Mouse (Mus musculus): ENCODE results near the gene Npepps.
"Not testable (repeated sequence)": the region's sequence is repeated elsewhere in the genome, so short reads cannot be mapped to it uniquely, and the experiment has no call there.

Gene Npepps

GRCm38 (mm10) chr11:97280216-97280861 lies at the start of gene Npepps:
Gene Npepps (minus strand): TSS chr11:97280638.
- DNase-seq (ENCODE audit: low read depth, low spot score): peak; percentile 85

DNA sequence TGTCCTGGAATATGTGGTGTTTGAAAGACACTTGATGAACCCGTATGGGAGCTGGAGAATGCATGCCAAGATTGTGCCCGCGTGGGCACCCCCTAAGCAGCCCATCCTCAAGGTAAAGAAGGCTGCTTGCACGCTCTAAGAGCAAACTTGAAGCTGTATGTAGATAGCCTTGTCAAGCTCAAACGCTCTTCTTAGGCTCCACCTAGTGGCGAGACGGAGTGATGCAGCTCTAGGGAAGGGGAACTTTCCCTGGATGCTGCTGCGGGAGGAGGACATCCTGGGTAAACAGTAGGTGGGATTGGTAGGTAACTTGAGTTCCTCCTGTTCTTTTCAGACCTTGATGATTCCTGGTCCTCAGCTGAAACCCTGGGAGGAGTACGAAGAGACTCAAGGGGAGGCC lies 47.7 kb upstream of the Npepps start:
- peak; percentile 53 for DNase-seq (ENCODE audit: low read depth, low spot score)

DNA sequence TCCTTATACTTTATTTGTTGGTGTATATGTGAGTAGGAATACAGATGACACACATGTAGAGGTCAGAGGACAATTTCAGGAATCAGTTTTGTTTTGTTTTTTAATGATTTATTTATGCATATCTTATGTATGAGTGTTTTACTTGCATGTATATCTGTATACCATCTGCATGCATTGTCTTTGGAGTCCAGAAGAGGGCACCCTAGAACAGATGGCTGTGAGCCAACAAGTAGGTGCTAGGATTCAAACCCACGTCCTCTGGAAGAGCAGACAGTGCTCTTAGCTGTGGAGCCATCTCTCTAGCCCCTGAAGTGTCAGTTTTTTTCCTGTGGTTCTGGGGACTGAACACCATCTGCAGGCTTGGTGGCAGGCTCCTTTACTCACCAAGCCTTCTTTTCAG lies 44.8 kb upstream of the Npepps start:
- no peak for DNase-seq (ENCODE audit: low read depth, low spot score)

- DNase-seq (ENCODE audit: low read depth, low spot score): peak; percentile 53
Observed at GRCm38 (mm10) chr11:97321894-97322600, 41.6 kb upstream of the Npepps start.

DNA sequence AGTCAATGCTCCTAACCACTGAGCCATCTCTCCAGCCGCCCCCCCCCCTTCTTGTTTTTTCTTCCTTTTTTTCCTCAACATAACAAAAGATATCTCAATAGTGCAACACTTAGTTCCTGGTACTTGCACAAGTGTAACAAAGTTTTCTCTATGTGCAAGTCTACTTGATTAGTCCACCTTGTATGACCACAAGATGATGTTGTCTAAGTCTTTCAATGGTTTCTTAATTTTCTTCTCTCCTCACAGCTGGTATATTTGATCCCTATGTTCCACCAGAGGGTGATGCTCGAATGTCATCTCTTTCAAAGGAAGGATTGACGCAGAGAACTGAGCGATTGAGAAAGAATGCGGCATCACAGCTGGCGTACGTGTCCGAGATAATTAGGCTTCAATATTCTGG lies 40.8 kb upstream of the Npepps start:
- DNase-seq (ENCODE audit: low read depth, low spot score): no peak

DNA sequence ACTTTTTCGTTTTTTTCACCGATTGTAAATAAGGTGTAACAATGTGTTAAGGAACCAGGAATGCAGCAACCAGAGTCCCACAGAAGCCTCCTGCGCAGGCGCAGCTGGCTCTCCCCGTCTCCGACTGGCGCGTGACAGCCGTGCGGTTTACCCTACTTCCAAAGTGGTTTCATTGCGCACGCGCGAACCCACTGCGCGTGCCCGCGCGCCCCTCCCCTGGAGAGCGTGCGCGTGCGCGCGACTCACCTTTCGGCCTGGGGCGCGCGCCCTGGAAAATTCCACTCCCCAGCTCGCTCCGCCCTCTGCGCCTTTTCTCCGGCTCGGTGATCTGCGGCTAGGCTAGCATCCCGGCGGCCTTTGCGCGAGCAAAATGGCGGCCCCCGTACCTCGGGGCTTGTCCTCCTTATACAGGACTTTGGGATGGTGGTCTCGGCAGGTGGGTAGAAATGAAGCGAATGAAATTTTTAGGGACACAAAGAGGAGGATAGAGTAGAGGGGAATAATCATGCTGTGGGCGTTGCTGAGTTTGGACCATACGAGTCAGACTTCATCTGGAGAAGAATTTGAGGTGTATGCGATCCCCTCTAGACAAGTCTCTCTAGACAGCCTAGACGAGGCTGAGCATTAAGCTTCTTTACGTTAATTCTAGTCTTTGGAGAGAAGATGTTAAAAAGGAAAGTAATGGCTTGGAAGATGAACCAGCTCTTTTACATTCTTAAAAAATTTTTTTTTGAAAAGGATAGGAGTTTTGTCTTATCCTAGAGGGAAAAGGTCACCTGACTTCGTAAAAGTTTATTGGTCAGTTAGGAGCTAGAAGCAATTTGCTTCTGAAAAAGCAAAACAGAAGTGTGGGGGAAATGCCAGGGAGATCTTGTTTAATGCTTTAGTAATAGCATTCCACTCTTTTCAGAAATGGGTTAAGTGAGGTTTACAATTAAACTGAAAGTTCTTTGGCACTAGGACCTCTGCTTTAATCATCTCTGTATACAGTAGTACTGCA lies 35.4 kb upstream of the Npepps start, which contains the start of gene Mrpl45:
TSS of gene Mrpl45 (plus strand) at position 213 of the 1,000 bp plus-strand sequence.
- peak; percentile 99 for DNase-seq (ENCODE audit: low read depth, low spot score)

DNA sequence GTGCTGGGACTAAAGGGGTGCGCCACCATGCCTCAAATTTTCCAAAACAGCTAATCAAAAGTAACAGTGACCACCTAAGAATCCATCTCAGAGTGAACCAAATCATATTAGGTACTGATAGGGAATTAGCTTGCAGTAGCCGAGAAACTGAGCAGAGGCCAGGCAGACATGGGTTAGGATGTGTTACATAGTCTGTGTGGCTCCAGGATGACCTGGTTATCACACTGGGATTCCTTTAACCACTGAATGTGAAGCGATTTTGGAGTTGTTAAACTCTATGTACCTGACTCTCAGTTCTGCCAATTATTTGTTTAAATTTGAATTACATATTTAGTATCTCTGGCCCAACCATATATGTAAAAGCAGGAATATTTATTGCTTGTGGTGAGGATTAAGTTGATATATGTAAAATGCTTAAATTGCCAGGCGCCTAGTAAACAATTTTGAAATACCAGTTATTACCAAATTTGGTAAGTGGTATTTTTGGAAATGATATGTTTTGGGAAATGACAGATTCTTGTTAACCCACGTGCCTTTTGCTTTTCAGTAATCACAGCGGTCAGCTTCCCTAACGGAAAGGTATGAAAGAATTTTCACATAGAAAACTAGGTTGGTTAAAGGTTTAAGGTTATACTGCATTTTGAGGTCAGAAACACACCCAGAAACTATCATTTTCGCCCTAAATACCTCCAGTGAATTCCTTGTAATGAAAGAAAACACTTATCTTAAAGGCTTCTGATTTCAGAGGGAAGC lies 34.5 kb upstream of the Npepps start:
- no peak for DNase-seq (ENCODE audit: low read depth, low spot score)

DNA sequence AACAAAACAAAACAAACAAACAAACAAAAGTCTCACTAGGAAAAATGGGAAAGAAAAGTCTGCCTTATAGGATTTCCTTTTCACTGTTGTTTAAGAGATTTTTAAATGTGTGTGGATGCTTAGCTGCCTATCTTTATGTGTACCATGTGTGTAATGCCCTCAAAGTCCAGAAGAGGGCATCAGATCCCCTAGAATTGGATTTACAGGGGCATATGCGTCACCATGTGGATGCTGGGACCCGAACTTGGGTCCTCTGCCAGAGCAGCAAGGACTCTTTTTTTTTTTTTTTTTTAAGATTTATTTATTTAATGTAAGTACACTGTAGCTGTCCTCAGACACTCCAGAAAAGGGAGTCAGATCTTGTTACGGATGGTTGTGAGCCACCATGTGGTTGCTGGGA lies 33.7 kb upstream of the Npepps start:
- peak; percentile 23 for DNase-seq (ENCODE audit: low read depth, low spot score)

DNA sequence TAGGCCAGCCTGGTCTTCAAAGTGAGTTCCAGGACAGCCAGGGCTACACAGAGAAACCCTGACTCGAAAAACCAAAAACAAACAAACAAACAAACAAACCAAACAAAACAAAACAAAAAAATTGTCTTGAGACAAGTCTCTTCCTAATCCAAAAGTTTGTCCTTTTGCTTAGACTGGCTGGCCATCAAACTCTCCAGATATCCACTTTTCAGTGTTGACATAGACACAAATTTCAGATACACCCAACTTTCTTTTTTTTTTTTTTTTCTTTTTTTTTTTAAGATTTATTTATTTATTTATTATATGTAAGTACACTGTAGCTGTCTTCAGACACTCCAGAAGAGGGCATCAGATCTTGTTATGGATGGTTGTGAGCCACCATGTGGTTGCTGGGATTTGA lies 32.4 kb upstream of the Npepps start:
- DNase-seq (ENCODE audit: low read depth, low spot score): not testable (repeated sequence)

DNA sequence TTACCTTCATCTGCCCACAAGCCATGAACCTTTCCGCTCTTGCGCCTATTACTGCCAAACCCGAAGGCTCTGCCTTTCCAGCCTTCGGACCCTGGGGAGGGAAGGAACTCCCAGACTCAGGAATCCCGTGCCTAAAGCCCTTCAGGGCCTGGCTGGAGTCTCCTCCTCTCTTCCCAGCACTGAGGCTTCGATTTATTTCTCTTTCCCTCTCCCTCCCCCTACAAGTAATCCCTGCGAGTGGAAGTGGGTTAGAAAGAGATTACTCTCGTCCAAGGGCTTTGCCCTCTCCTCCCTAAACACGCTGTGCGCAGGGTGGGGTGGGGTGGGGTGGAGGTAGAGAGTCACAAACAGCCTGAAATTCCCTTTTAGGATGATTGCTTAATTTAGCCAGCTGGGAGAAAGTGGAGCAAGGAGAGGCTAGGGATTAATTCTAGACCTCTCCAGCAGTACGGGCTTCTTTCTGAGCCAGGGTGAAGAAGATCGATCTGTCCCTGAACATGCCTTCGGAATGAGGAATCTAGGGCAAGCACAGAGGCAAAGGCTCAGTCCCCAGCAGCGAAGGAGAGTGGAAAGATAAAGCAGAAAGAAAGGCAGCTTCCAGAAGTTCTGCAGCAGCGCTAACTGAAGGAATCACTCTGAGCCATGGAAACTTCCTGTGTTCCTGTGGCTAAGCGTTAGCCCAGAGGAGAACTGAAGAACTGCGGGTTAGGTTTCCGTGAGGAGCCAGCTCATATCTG lies 30.6 kb upstream of the Npepps start:
- no peak for DNase-seq (ENCODE audit: low read depth, low spot score)

GRCm38 (mm10) chr11:97309911-97310571 lies 29.6 kb upstream of the Npepps start:
- DNase-seq (ENCODE audit: low read depth, low spot score): peak; percentile 83

GRCm38 (mm10) chr11:97309451-97309836 lies 29.0 kb upstream of the Npepps start:
- DNase-seq (ENCODE audit: low read depth, low spot score): peak; percentile 40

DNA sequence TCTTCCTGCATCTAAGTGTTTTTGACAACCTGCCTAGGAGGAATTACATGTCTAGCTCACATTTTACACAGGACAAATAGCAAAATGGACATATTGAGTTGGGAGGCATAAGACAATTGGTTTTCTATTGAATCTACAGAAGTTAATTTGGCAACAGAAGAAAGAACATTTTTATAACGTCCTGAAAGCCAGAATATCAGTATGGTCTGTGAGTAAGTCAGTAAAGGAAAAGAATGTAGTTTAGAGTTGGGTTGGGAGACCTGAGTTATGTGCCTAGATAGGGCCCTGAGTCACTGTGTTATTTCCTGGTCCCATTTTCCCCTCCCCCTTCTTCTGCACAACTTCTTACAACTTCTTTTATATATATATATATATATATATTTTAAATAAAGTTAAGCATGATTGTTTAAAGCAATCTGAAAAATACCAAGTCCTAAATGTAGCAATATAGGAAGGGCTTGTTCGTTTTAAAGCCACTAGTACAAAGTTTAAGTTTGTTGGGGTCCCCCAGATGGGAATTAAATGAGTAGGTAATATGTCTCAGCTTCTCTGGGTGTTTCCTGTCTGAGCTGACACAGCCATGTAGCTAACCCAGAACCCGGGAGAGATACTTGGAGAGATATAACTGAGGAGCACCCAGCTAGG lies 28.5 kb upstream of the Npepps start:
- no peak for DNase-seq (ENCODE audit: low read depth, low spot score)

DNA sequence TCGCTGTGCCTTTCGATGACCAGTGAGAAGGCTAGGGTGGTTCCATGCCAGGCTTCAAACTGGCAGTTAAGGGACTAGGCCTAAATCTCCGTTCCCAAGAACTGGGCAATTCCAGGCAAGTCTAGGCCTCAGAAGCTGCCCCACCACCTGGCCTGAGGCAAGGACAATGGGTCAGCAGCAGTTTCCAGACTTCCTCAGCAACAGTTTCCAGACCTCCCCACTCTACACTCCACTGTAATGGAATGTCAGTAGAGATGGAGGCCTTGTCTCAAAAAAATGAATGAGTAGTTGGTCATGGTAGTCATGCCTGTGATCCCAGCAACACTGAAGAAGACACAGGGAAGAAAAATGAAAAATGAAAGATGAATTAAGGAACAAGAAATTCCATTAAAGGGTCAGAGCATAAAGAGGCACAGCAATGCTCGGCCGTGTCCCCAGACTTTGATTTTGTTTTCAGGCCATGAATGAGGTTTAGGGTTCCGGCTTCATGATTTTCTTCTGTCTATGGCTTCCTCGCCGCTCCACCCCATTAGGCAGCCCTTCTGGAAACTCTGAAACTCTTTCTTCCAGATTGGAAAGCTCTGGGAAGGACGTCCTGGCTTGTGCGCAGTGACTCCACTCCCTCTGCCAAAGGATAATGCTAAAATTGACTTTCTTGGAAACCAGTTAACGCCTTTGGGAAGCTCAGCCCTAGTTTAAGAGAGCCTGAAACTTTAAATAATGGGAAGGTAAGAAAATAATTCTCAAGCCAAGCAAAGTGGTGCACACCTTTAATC lies 27.0 kb upstream of the Npepps start:
- DNase-seq (ENCODE audit: low read depth, low spot score): no peak

- no peak for DNase-seq (ENCODE audit: low read depth, low spot score)
Observed at GRCm38 (mm10) chr11:97304631-97305030, 24.2 kb upstream of the Npepps start.

DNA sequence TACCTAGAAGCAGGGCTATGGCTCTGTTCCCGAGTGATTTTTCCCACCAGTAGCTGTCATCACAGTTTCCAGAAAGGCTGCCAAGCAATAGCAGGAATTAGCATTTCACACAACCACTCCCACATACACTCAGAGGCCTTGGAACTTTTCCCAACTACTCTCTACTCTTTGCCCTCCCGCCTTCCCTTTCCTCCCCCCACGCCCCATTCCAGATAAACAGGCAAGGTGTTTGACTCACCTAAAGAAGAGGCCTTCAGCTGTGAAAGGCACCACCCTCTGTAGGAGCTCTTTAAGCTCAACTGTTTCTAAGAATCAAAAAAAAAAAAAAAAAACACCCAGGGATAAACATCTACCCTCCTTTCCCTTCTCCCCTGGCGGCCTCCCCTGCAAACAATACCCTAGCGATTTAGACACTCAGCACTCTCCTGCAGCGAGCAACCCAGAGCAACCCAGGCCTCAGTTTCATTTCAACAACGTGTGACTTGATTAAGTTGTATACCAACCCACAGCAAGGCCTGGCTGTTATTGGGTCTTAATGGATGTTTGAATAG lies 21.9 kb upstream of the Npepps start:
- no peak for DNase-seq (ENCODE audit: low read depth, low spot score)

DNA sequence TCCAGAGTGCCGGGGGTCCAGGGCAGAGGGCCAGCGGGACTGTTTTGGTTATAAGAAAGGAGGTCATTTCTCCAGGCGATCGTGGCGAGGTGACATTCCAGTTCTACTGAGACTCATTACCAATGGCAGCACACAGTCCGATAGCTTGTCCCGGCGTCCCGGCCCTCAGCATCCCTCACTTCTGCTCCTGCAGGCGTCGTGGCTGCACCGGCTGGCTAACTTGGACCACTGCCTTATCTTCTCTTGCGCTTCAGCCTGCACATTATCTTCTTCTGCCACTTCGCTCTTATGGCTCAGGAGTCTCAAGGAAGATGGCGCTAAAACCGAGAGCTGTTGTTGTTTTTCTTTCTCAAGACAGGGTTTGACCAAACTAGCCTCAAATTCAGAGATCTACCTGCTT lies 21.0 kb upstream of the Npepps start:
- DNase-seq (ENCODE audit: low read depth, low spot score): no peak

- DNase-seq (ENCODE audit: low read depth, low spot score): no peak
Observed at GRCm38 (mm10) chr11:97299939-97300338, 19.5 kb upstream of the Npepps start.
